Mouse (Mus musculus): ENCODE measurements at regions not wholly inside any gene's neighbourhood (a gene's known extent, or its start where the extent isn't known, plus 50 kb on each side); places are given as distances from the start of the nearest gene placed in this dataset.

DNA sequence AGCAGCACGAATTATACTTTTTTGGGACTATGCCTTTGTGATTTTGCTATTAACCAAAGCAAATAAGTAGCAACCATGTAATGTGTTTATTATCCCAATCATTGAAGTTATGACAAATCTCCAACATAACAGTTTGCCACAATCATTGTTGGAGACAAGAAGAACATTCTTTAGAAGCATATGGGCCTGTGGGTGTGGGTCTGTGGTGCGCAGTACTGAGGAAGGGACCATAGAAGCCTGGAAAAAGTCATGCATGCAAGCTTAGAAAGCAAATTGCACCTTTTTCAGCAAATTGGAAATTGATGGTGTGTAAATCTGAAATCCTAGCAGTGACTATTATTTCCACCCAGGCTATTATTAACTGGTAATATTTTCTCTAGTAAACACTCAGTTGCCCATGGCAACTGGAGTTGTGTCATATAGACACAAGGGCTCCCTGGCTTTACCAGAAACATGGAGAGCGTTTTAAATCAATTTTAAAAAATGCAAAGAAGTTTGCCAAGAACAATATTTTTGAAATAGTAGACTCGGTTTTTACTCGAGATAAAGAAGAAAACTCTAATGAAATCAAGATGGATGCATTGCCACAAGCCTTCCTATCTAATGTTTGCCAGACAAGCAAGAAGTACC lies 325.4 kb upstream of the N6amt1 start:
- no peaks in the 10 kb centered on the region for H3K36me3 ChIP-seq (replicated peaks in 1 of 2; ENCODE audit: control insufficient read depth in 1 of 2, insufficient read depth in 1 of 2, low read length in 1 of 2)
- no peak for DNase-seq (ENCODE audit: extremely low read depth)
- no peaks in the 10 kb centered on the region for H3K79me2 ChIP-seq (replicated peaks; ENCODE audit: control insufficient read depth, extremely low read depth, insufficient read depth, poor library complexity, severe bottlenecking)
- no peaks in the 10 kb centered on the region for H3K9me3 ChIP-seq (replicated peaks; ENCODE audit: low read length)
- dilution Hi-C loops (cut with MboI; ENCODE audit: extremely low pct_ligation_motif_present, extremely low pct_unique_long_range_greater_than_20kb, low sequenced_read_pairs): no loop called here
- no peak overlapping the region for H3K4me3 ChIP-seq (replicated peaks in 1 of 3; ENCODE audit: low read depth in 2 of 3, low read length in 2 of 3, poor library complexity in 1 of 3)
- in situ Hi-C loops (cut with MboI; ENCODE audit: low pct_ligation_motif_present, low pct_unique_long_range_greater_than_20kb, low sequenced_read_pairs): no loop called here
- H3K27me3 ChIP-seq (replicated peaks): no peaks in the 10 kb centered on the region
- no peak overlapping the region for H3K27ac ChIP-seq (ENCODE audit: insufficient read depth, low read depth)
- no peak overlapping the region for H3K9ac ChIP-seq (ENCODE audit: insufficient read depth, low read depth)
- 0 out of 4 replicates have a peak, but pooled peaks cover 0 to 2% of the 10 kb centered on the region in 2 experiments for H3K4me1 ChIP-seq (ENCODE audit: control insufficient read depth in 1 of 2, insufficient read depth in 2 of 2)
- no peak overlapping the region for H3K4me2 ChIP-seq (ENCODE audit: insufficient read depth, low read depth, poor library complexity, severe bottlenecking)
- TF ChIP-seq MEF2A (IDR thresholded peaks at IDR 0.05; ENCODE audit: borderline replicate concordance, low read depth, low read length) (no peak), CHD2 (IDR thresholded peaks at IDR 0.05; ENCODE audit: low read length) (no peak), NRF1 (IDR thresholded peaks at IDR 0.05; ENCODE audit: low read depth, low read length) (no peak), ZNF384 (IDR thresholded peaks at IDR 0.05; ENCODE audit: low read depth, low read length) (no peak), E2F4 (IDR thresholded peaks at IDR 0.05; ENCODE audit: insufficient replicate concordance, low read depth, low read length) (no peak), TBP (conservative IDR thresholded peaks at IDR 0.05; ENCODE audit: low read depth, low read length) (no peak), JUN (IDR thresholded peaks at IDR 0.05; ENCODE audit: insufficient read depth, low read depth, low read length) (no peak), USF2 (conservative IDR thresholded peaks at IDR 0.05; ENCODE audit: low read depth, low read length) (no peak), CHD1 (IDR thresholded peaks at IDR 0.05; ENCODE audit: low read depth, low read length) (no peak), IRF4 (IDR thresholded peaks at IDR 0.05; ENCODE audit: low read depth, low read length) (no peak), SMC3 (IDR thresholded peaks at IDR 0.05; ENCODE audit: low read depth, low read length) (no peak), TCF12 (IDR thresholded peaks at IDR 0.05; ENCODE audit: low read depth, low read length) (no peak), PAX5 (IDR thresholded peaks at IDR 0.05; ENCODE audit: low read length) (no peak), MAX (IDR thresholded peaks at IDR 0.05; ENCODE audit: low read length) (no peak)

DNA sequence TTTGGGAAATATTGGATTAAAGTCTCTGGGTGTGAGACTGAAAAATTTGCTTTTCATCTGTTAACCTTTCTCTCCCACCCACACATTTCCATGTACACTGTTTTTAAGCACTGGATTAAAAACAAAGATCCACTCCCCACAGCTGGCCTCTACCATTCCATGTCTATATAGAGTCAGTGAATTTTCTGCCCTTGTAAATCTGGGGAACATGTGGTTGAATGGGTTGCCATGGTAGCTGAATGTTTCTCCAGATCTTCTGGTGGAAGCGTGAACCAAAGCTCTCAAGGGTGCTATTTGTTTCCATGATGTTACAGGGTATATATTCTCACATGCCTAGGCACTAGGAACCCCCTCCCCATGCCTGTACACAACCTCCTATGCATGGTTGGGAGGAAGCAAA lies 326.4 kb upstream of the N6amt1 start:
- no peak overlapping the region for H3K9ac ChIP-seq (ENCODE audit: insufficient read depth, low read depth)
- dilution Hi-C loops (cut with MboI; ENCODE audit: extremely low pct_ligation_motif_present, extremely low pct_unique_long_range_greater_than_20kb, low sequenced_read_pairs) (no loop called here), in situ Hi-C loops (cut with MboI; ENCODE audit: low pct_ligation_motif_present, low pct_unique_long_range_greater_than_20kb, low sequenced_read_pairs) (no loop called here)
- no peak overlapping the region for H3K4me2 ChIP-seq (ENCODE audit: insufficient read depth, low read depth, poor library complexity, severe bottlenecking)
- H3K79me2 ChIP-seq (replicated peaks; ENCODE audit: control insufficient read depth, extremely low read depth, insufficient read depth, poor library complexity, severe bottlenecking): no peaks in the 10 kb centered on the region
- H3K4me1 ChIP-seq (ENCODE audit: control insufficient read depth in 1 of 2, insufficient read depth in 2 of 2): 0 out of 4 replicates have a peak, but pooled peaks cover 0 to 2% of the 10 kb centered on the region in 2 experiments
- no peaks in the 10 kb centered on the region for H3K9me3 ChIP-seq (replicated peaks; ENCODE audit: low read length)
- no peak overlapping the region for H3K4me3 ChIP-seq (replicated peaks in 1 of 3; ENCODE audit: low read depth in 2 of 3, low read length in 2 of 3, poor library complexity in 1 of 3)
- H3K27me3 ChIP-seq (replicated peaks): no peaks in the 10 kb centered on the region
- TF ChIP-seq ZKSCAN1 (IDR thresholded peaks at IDR 0.05; ENCODE audit: borderline replicate concordance, low read depth, low read length): no peak
- TF ChIP-seq NRF1 (IDR thresholded peaks at IDR 0.05; ENCODE audit: low read depth, low read length): no peak
- TF ChIP-seq ZC3H11A (IDR thresholded peaks at IDR 0.05; ENCODE audit: low read depth, low read length): no peak
- TF ChIP-seq MAFK (IDR thresholded peaks at IDR 0.05; ENCODE audit: insufficient replicate concordance, low read length): no peak
- TF ChIP-seq UBTF (IDR thresholded peaks at IDR 0.05; ENCODE audit: low read depth, low read length): no peak
- no peak for TF ChIP-seq JUND (conservative IDR thresholded peaks at IDR 0.05; ENCODE audit: low read depth, low read length)
- no peak for TF ChIP-seq USF1 (IDR thresholded peaks at IDR 0.05; ENCODE audit: low read depth, low read length)
- no peak for DNase-seq (ENCODE audit: extremely low read depth)
- H3K27ac ChIP-seq (ENCODE audit: insufficient read depth, low read depth): no peak overlapping the region
- no peaks in the 10 kb centered on the region for H3K36me3 ChIP-seq (replicated peaks in 1 of 2; ENCODE audit: control insufficient read depth in 1 of 2, insufficient read depth in 1 of 2, low read length in 1 of 2)

All from CH12.LX (cell line).